ENCODE assay signal across 10 mouse cellular contexts in the genomic region with DNA sequence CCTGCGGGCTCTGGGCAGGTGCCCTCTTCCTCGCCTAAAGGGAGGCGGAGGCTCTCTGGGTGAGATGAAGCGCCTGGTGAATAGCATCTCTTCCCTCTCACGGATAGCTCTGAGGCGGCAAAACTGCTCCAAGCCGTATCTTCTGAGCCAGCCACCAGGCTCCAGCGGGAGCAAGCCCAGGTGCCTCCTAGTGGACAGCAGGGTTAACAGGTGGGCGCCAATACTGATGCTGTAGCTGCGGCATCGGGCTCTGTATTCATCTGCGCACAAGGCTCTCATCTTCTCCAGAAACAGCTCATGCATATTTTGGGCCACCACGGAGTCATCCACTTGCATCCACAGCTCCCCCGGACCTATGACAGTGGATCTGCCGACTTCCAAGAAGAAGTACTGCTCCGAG. TPM values are rescaled to one million over a fixed set of nuclear protein-coding genes. Genes with fewer than 3 reads are reported as not detected.
DNase-seq lines count a peak whose midpoint lies in the region; ATAC-seq lines count a peak whose summit lies in the region.
"Had no signal": no experiment of that assay in that cellular context is flagged by ENCODE, and none has a peak within 500 bp of the region (broad histone marks: within the 10 kb centered on the region; RNA-seq: fewer than 3 reads in every experiment).

No protein-coding gene starts in this region.

- no peak overlapping the region for H3K4me2 ChIP-seq in liver, embryonic 12.5 days
- H3K4me2 ChIP-seq in forebrain, embryonic 14.5 days (ENCODE audit: low read length): peak overlapping the region; percentile 56
- peak overlapping the region; percentile 52 for H3K4me2 ChIP-seq in stomach, embryonic 14.5 days (replicated peaks; ENCODE audit: low read depth, low read length)

- peaks cover 66% of the 10 kb centered on the region for H3K27me3 ChIP-seq in liver, embryonic 12.5 days (replicated peaks)
- H3K27me3 ChIP-seq in forebrain, embryonic 14.5 days (replicated peaks; ENCODE audit: control insufficient read depth, insufficient read depth, low read length): peaks cover 41% of the 10 kb centered on the region
- H3K27me3 ChIP-seq in stomach, embryonic 14.5 days (ENCODE audit: control insufficient read depth, insufficient read depth, low read length): peaks cover 35% of the 10 kb centered on the region

- H3K9me3 ChIP-seq in liver, embryonic 12.5 days (replicated peaks): no peaks in the 10 kb centered on the region
- no peaks in the 10 kb centered on the region for H3K9me3 ChIP-seq in forebrain, embryonic 14.5 days (replicated peaks; ENCODE audit: control insufficient read depth, low read length)
- H3K9me3 ChIP-seq in stomach, embryonic 14.5 days (ENCODE audit: control insufficient read depth, low read depth, low read length): no peaks in the 10 kb centered on the region

- no peaks in the 10 kb centered on the region for H3K4me1 ChIP-seq in liver, embryonic 12.5 days
- no peaks in the 10 kb centered on the region for H3K4me1 ChIP-seq in forebrain, embryonic 14.5 days (ENCODE audit: control insufficient read depth, insufficient read depth, low read length)
- no peaks in the 10 kb centered on the region for H3K4me1 ChIP-seq in stomach, embryonic 14.5 days (ENCODE audit: control insufficient read depth, insufficient read depth, low read length)

- ATAC-seq in liver, embryonic 12.5 days: no peak
- ATAC-seq in forebrain, embryonic 14.5 days: no peak
- no peak for ATAC-seq in stomach, embryonic 14.5 days (ENCODE audit: insufficient number of reproducible peaks, insufficient read depth, low FRiP score, low read depth)
- ATAC-seq in megakaryocyte-erythroid progenitor cell, adult 5-6 weeks (replicated peaks; ENCODE audit: low FRiP score, low TSS enrichment, poor library complexity, severe bottlenecking): no peak

- H3K27ac ChIP-seq in liver, embryonic 12.5 days: no peak overlapping the region
- no peak overlapping the region for H3K27ac ChIP-seq in forebrain, embryonic 14.5 days (ENCODE audit: low read depth, low read length)
- H3K27ac ChIP-seq in stomach, embryonic 14.5 days (ENCODE audit: low read length): no peak overlapping the region

- no peaks in the 10 kb centered on the region for H3K36me3 ChIP-seq in liver, embryonic 12.5 days
- no peaks in the 10 kb centered on the region for H3K36me3 ChIP-seq in forebrain, embryonic 14.5 days (ENCODE audit: control insufficient read depth, insufficient read depth, low read length)
- H3K36me3 ChIP-seq in stomach, embryonic 14.5 days (ENCODE audit: control insufficient read depth, insufficient read depth, low read length): no peaks in the 10 kb centered on the region

- peak; percentile 3 for DNase-seq in liver
- peak; percentile 30 for DNase-seq in forebrain, embryonic 14.5 days (ENCODE audit: low spot score)
- peak; percentile 11 to 39 for DNase-seq in kidney, postnatal 25 days
- no peak for DNase-seq in gastrocnemius, adult 8-10 months (ENCODE audit: low spot score in 2 of 2)
- no peak for DNase-seq in ovary, postnatal 14 days (ENCODE audit: low spot score)

- no peak overlapping the region for H3K9ac ChIP-seq in liver, embryonic 12.5 days
- H3K9ac ChIP-seq in forebrain, embryonic 14.5 days (ENCODE audit: low read length): no peak overlapping the region
- no peak overlapping the region for H3K9ac ChIP-seq in stomach, embryonic 14.5 days (replicated peaks; ENCODE audit: low read depth, low read length)

- 11% methylated on average over 16 of the region's 16 CpGs for WGBS in liver, embryonic 12.5 days (ENCODE audit: insufficient replicate concordance)
- 35% methylated on average over 15 of the region's 16 CpGs for WGBS in forebrain, embryonic 14.5 days
- 26% methylated on average over 16 of the region's 16 CpGs for WGBS in stomach, embryonic 14.5 days

- H3K4me3 ChIP-seq in liver, embryonic 12.5 days: no peak overlapping the region
- peak overlapping the region; percentile 31 for H3K4me3 ChIP-seq in forebrain, embryonic 14.5 days (ENCODE audit: low read depth, low read length)
- peak overlapping the region; percentile 33 for H3K4me3 ChIP-seq in stomach, embryonic 14.5 days (ENCODE audit: low read depth, low read length)

RNA-seq across cellular contexts. Expression of a gene that starts 1.1 kb away (rescaled TPM):
- polyA plus RNA-seq in liver, embryonic 12.5 days (2016; fragmentation: Nextera tagmentation; extraction: Ambion mirVana): not detected in 2 replicates
- 1.5 and 1.9 TPM in 2 replicates for polyA plus RNA-seq in forebrain, embryonic 14.5 days (2014; fragmentation: Nextera tagmentation; extraction: Ambion mirVana)
- polyA plus RNA-seq in stomach, embryonic 14.5 days (2014; fragmentation: Nextera tagmentation; extraction: Ambion mirVana): 0.22 and 0.46 TPM in 2 replicates
- total RNA-seq in gastrocnemius, adult 8-10 months (2022): not detected
- total RNA-seq in megakaryocyte-erythroid progenitor cell, adult 5-6 weeks (2014; fragmentation: Nextera tagmentation): not detected in 2 replicates
- not detected in 2 replicates for total RNA-seq in megakaryocyte-erythroid progenitor cell, adult 5-6 weeks (2017)
- total RNA-seq: hematopoietic stem cell, adult 5-6 weeks had no signal
- polyA plus RNA-seq: spleen, adult 2 months had no signal

Comparison
In these comparisons a context has a peak if more than half of its experiments do, and no peak if none do; other contexts are left out.
1. DNase-seq: peak in liver (single experiment), forebrain, embryonic 14.5 days (single experiment) and kidney, postnatal 25 days (2 of 2); none in gastrocnemius, adult 8-10 months (0 of 2) and ovary, postnatal 14 days (single experiment).